Mouse (Mus musculus) adrenal gland, adult 2 months (tissue): ENCODE measurements around the gene Rpl6. TPM values are rescaled to one million over a fixed set of nuclear protein-coding genes. Genes with fewer than 3 reads are reported as not detected.
A peak's percentile ranks its signal among the peaks of the same experiment; 100 is the strongest.
"Not testable (repeated sequence)": the region's sequence is repeated elsewhere in the genome, so short reads cannot be mapped to it uniquely, and the experiment has no call there.

ENCODE experiments used
- DNase-seq: peaks from one replicate; pipeline ENCODE4 v3.0.0; 2021
- polyA plus RNA-seq: library from polyadenylated mRNA; depleted of rRNA; stranded (reverse); fragments of >200 nt; gene quantifications from 2 replicates; pipeline ENCODE4 v1.2.3, GENCODE M21; 2012
- total RNA-seq, 2 experiments: library from RNA; stranded (reverse); gene quantifications; 2 replicates each; pipeline ENCODE4 v1.2.3; 2021

Rpl6 gene
- total and polyA plus RNA-seq, 3 experiments = 194 to 1,071 (median 1,030) TPM

DNA sequence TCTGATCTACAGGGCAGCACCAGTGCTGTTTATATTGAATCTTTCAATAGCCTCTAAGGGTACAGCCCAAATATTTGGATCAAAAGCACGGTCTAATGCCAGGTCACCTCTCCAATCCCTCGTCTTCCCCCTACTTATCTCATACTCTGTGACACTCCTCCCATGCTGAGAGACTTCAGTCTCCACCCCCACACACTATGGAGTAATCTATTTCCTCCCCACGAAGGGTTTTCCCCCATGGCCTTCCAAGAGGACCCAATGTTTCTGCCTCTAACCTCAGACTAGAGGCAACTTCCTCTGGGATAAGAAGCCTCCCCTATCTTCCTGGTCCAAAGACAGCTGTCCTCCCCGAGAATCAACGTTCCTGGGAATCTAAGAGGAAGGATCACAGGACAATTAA, 7.5 kb upstream of the Rpl6 start:
- DNase-seq = no peak

DNA sequence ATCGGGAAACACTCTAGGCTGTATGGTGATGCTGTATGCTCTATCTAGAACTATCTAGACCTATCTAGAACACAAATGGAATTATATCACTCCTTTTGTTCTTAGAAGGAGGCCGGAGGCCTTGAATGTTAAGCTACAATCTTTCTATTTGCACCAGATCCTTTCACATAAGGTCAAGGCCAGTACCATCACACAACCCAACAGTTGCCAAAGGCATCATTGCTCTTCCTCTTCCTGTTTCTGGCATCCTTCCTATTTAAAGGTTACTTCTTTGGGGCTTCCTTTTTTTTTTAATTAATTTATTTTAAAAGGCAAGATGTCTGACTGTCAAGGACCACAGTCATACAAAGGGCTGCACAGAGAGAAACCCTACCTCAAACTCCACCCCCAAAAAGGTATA, 6.9 kb upstream of the Rpl6 start:
- DNase-seq = no peak

DNA sequence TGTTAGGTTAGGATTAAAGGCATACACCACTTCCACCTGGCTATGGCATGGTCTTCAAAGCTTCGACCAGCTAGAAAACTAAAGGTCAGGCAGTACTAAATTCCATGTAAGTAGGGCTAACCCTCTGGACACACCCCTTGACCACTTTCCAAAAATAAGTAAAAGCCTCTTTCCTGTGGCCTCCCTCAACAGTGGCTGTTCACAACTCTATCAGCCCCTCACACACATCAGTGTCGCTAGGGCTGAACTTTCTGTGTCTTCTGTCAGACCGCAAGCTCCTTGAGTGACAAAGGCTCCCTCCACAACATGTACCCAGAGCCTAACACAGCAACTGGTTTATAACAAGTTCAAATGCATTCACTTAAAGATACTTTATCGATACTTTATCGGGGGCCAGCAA, 5.9 kb upstream of the Rpl6 start:
- no peak for DNase-seq

DNA sequence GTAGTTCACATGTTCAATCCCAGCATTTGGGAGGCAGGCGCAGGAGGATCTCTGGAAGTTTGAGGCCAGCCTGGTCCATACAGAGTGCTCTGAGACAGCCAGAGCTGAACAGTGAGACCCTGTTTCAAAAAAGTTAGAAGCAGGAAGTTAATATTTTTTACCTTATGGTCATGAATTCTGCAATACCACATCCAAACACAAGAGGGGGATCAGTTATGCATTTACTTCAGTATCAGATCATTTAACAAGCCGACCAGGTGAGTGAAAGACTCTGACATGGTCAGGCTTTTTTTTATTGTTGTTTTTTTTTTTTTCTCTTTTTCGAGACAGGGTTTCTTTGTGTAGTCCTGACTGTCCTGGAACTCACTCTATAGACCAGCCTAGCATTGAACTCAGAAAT, 2.5 kb upstream of the Rpl6 start:
- no peak for DNase-seq

DNA sequence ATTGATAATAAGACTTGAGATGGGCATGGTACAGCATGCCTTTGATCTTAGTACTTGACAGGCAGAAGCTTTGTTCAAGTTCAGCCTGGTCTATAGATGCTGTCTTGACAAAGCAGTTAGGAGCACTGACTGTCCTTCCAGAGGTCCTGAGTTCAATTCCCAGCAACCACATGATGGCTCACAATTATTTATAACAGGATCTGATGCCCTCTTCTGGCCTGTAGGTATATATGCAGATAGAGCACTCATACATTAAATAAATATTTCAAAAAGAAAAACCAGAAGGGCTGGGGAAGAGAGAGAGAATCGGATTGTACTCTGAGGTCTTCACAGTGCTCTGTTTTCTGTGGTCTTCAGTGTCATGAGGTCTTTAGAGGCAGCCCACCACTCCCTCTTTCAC, 1.8 kb upstream of the Rpl6 start:
- DNase-seq = no peak

DNA sequence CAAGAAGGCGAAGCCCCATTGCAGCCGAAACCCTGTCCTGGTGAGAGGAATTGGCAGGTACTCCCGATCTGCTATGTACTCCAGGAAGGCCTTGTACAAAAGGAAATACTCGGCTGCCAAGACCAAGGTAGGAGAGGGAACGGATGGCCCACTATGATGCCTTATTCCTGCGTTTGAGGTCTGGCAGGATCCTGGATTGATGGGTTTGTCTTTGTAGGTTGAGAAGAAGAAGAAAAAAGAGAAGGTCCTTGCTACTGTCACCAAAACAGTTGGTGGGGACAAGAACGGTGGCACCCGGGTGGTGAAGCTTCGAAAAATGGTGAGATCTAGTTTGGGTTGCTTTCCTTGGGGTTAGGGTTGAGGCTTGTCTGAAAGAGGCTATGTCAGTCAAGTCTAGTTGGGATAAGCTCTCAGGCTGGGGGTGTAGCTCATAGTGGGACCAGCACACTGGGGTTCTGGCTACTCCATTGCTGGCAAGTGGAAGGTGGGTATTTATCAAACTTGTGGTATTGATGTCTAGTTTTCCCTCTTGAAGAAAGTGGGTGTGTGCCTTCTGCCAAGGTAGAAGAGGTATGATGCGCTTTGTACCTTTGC, 1.4 kb downstream of the Rpl6 start:
- DNase-seq = not testable (repeated sequence)

DNA sequence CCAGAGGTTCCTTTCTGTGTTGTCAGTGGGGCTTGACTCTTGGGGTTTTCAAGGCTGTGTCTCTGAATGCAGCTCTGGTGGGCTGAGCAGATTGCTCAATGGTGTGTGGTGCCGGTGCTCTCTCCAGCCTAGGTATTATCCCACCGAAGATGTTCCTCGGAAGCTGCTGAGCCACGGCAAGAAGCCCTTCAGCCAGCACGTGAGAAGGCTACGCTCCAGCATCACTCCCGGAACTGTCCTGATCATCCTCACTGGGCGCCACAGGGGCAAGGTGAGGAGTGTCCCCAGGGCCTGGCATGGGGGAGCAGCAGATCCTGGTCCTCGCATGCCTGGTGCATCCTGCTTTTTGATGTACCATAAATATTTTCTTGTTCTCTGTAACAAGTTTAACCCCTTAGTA, 2.3 kb downstream of the Rpl6 start:
- DNase-seq = peak; percentile 33

DNA sequence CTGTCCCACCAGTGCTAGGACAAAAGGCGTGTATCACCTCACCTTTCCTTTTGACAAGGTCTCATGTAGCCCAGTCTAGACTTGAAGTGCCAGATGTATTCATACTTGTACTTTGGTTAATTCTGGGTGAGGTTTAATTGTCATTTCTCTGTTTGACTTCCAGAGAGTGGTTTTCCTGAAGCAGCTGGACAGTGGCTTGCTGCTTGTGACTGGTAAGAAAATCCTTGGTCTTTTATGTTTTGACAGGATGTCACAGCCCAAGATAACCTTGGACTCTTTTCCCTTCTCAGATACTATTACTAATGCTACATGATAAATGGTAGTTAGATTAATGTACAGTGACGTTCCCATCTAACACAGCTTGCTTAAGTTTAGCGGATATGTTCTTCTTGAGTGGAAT, 2.7 kb downstream of the Rpl6 start:
- DNase-seq = no peak

DNA sequence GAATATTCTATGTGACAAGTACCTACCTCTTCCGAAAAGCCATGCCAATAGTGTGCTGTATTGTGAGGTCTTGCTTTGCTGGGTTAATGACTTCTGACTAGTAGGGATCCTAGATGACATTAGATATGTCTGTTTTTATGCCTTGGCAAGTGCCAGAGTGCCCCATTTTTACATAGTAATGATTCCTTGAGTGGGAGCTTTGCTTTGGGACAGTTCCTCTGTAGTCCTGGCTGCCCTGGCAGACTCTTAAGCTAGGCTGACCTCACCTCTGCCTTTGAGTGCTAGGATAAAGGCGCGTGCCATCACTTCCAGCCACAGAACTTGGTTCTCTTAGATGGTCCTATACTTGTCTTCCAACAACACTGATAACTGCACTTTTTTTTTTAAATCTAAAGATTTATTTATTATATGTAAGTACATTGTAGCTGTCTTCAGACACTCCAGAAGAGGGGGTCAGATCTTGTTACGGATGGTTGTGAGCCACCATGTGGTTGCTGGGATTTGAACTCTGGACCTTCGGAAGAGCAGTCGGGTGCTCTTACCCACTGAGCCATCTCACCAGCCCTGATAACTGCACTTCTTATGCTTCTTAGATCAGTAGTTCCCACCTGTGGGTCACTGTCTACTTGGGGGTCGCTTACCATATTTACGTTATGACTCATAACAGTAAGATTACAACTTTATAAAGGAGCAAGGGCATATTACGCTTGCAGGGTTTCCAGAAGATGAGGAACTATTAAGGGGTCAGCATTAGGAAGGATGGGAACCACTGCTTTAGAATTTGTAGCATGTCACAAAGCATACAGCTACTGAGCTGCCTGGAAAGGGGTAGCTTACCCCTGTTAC, 5.7 kb downstream of the Rpl6 start:
- DNase-seq = no peak

DNA sequence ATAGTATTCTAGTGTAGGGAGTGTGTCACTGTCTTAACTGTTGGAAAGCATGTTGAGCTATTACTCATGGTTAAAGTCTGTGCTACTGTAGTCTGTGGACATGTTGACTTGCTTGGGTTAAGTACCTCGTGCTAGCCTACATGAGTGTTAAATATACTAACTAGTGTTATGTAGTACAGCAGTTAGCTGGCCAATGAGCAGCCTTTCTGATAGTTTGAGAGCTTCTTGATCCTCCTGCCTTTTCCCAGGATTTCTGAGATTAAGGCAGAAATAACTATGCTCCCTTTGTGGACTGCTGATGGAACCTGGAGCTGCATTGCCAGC, 6.3 kb downstream of the Rpl6 start:
- no peak for DNase-seq

DNA sequence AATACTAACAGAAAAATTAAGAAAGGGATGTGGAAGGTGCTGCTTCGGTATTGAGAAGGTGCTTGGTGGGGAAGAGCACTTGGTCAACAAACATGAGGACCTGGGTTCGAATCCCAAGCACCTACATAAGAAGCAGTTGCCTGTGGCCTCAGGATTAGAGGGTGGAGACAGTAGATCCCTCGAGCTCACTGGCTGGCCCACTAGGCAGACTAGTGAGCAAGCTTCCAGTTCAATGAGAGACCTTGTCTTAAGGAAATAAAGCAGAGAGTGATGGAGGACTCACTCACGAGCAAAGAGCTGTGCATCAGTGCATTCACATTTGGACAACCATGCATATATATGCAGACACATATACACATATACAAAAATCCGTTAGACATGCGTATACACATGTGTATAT, 7.8 kb downstream of the Rpl6 start:
- no peak for DNase-seq

DNA sequence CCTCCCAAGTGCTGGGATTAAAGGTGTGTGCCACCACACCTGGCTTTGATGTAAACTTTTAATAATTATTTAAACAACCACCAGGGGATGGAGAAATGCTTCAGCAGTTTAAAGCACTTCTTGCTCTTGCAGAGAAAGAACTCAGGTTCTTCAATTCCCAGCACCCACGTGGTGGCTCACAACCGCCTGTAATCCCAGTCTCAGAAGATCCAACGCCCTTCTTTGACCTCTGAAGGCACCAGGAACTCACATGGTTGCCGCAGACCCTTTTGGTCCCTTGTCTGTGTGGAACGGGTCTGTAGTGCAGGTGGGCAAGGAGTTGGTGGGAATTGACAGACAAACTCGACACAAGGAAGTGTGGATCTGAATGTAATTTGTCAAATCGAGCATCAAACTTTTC, 10.4 kb downstream of the Rpl6 start:
- no peak for DNase-seq

DNA sequence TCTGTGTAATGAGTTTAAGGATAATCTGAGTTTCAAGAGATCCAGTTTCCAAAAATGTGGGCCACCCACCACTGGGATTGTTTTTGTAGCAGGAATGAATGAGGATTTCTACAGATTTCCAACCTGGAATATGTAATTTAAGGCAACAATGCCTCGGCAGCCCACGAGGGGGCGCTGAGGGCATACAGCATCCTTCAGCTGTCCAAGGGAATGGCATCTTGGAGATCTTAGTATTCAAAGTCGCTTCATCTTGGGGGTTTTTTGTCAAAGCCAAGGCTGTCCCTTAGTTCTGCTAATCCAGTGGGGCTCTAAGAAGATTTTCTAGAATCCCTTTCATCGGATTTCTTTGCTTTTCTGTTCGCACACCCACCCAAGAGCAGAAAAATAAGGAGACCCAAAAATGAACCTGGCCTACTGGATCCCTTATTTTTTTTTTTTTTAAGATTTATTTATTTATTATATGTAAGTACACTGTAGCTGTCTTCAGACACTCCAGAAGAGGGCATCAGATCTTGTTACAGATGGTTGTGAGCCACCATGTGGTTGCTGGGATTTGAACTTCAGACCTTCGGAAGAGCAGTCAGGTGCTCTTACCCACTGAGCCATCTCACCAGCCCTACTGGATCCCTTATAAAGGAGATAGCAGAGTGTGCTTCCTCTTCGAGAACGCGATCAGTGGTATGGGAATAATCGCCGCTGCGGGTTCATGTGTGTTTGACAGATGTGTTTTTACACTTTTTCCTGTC, 11.3 kb downstream of the Rpl6 start:
- peak; percentile 71 for DNase-seq

DNA sequence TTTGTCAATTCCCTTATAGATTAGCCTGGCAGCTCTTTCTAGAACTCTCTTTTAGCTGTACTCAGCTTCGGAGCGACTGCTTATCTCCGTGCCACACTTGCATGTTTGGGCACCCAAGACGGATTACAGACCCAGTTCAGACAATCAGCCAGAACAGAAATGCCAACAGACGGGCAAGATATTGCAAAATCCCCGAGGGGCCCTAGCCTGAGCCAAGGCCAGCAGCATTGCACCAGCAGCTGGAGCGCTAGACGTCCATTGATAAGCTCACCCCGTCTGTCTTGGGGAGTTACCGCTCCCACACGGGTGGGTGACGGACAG, 11.8 kb downstream of the Rpl6 start:
- peak; percentile 81 for DNase-seq

DNA sequence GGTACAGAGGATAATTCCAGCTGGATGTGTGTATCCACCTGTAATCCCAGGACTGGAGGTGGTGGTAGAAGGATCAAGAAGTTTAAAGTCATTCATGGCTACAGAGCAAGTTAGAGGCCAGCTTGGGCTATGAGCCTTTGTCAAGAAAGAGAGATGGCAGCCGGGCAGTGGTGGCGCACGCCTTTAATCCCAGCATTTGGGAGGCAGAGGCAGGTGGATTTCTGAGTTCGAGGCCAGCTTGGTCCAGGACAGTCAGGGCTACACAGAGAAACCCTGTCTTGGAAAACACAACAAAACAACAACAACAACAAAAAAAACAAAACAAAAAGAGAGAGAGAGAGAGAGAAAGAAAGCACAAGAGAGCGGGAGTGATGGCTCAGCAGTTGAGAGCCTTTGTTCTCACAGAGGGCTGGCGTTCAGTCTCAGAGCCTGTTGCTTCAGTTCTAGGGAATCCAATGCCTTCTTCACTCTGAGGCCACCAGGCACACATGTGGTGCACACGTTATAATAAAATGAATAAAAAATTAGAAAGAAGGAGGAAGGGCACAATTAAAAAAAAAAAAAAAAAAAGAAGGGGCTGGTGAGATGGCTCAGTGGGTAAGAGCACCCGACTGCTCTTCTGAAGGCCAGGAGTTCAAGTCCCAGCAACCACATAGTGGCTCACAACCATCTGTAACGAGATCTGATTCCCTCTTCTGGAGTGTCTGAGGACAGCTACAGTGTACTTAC, 12.5 kb downstream of the Rpl6 start:
- DNase-seq = not testable (repeated sequence)

DNA sequence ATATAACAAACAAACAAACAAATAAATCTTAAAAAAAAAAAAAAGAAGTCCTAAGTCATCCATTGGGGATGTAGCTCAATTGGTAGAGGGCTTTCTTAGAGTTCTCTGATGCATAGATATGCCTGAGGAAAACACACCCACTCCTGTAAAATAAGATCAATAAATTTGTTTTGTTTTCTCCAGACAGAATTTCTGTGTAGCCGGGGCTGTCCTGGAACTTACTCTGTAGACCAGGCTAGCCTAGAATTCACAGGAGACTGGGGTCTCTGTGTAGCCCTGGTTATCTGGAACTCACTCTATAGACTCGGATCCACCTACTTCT, 13.0 kb downstream of the Rpl6 start:
- DNase-seq = no peak

DNA sequence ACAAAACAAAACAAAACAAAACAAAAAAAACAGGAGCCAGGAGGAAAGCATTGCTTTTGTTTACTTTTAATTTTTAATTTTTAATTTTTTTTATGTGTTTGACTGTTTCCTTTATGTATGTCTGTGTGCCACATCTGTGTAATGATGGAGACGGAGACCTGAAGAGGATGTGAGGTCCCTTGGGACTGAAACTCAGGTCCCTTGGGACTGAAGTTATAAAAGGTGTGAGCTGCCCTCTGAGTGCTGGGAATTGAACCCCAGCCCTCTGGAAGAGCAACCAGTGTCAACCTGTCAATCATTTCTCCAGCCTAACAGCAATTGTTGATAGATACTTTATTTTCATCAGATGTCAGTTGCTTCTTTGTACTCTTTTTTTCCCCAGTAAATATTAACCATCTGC, 14.9 kb downstream of the Rpl6 start:
- no peak for DNase-seq

DNA sequence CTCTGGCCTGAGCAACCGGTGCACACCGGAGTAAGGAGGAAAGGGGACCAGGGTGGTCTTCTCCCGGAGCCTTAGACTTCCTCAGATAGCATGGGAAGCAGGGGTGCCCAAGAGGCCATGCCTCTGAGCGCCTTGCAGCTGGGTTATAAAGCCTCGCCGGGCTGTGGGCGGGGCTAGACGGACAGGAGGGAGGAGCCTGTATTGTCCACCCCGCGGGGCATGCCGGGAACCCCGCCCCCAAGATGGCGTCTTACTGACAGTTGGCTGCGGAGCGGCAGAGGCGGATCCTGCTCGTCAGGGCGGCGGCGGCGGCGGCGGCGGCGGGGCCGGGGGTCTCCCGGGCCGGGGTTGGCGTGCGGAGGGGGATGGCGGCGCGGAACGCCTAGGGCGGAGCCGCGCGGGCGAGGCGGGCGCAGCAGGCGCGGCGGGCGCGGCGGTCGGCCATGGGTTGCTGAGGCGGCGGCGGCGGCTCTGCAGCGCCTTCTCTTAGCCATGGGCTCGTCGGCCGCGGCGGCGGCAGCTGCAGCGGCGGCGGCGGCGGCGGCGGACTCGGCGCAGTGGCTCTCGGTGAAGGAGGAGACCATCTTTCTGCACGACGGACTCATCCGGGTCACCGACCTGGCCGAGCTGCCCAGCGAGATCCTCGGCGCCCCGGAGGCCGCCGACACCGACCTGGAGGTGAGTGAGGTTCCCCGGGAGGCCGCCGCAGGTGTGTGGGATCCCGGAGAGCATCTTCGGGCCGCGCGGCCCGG, 15.9 kb downstream of the Rpl6 start, which contains the start of gene Hectd4:
Hectd4 (plus strand) TSS at position 240 of the 752 bp plus-strand sequence.
- peak; percentile 96 for DNase-seq

DNA sequence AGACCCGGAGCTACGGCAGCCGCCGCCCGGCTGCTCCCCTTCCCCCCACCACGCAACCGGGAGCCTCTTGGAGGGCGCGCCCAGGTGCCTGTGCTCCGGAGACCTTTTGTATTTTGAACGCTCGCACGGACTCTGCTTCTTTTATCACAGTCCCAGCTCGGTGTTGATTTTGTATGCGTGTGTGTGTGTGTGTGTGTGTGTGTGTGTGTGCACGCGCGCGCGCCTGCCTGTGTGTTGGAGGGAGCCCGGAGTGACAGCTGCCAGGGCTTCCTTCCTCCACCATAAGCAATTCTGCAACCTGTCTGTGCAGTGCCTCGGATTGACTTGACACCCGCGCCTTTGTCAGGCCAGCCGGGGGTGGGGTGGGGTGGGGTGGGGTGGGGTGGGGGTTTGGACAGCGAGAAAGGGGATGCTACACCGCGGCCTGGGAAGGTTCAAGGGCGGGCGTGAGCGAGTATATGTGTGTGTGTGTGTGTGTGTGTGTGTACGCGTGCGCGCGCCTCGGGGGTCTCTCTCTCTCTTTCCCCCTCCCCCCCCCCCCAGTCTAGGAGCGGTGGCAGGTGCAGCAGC, 16.5 kb downstream of the Rpl6 start:
- no peak for DNase-seq

DNA sequence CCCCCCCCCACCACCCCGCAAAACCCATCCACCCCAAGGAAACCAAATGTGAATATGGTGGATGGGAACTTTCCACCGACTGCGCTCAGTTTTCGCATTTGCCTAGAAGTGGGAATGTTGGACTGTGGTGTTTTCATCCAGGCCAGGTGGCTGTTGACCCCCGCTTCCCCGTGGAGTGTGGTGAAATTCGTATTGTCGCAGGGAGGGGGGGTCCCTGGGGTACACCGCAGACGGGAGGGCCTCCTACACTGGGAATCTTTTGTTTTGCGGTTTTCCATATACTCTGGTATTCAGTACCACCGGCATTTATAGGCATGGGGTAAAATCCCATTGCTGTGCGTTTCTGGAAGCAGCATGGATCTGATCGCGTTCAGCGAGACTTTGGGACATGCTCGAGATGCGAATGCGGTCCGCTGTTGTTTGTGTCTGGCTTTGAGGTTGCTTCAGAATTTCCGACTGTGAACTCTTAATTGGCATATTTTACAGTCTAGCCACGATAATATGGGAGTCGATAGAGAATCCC, 17.1 kb downstream of the Rpl6 start:
- DNase-seq = no peak

DNA sequence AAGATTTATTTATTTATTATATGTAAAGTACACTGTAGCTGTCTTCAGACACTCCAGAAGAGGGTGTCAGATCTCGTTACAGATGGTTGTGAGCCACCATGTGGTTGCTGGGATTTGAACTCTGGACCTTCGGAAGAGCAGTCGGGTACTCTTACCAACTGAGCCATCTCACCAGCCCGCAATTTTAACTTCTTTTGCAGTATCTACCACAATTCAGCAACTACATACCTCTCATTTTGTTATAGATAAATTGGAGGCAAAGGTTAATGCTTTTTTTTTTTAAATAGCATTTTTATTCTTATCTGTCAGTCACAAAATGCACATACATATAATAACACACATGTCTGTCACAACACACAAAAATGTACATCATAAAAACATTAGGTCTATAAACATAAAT, 19.7 kb downstream of the Rpl6 start:
- not testable (repeated sequence) for DNase-seq

DNA sequence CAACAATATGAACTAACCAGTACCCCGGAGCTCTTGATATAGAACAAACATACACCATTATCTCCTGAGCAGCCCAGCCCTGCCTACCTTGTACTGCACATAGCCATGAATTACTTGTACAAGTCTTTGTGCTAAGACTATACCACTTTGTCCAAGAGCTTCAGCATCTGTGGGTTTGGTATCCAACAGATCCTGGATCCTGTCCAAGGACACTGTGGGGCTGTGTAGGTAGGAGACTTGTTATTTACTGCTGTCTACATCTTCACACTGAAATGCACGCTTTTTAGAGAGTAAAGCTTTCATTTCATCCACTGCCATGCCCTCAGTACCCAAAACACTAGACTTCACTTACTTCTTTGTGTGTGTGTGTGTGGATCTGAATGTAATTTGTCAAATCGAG, 20.6 kb downstream of the Rpl6 start:
- no peak for DNase-seq
